Mouse (Mus musculus) testis, adult 2 months (tissue): ENCODE data around the gene Vasp. TPM values are rescaled to one million over a fixed set of nuclear protein-coding genes. Genes with fewer than 3 reads are reported as not detected.

ENCODE experiments used
- H3K27ac ChIP-seq: fragments of 200-500 bp; 2 replicates; pipeline ENCODE4 v1.5.1; 2012; ENCODE audit warnings: low read depth, low read length; ENCODE audit not compliant: control insufficient read depth, insufficient read depth
- H3K27me3 ChIP-seq: fragments of 200-500 bp; 2 replicates; pipeline ENCODE4 v1.6.1; 2012; ENCODE audit warnings: mild to moderate bottlenecking, low read length, moderate library complexity; ENCODE audit not compliant: control insufficient read depth, insufficient read depth
- H3K36me3 ChIP-seq: fragments of 200-500 bp; 2 replicates; pipeline ENCODE4 v1.6.1; 2012; ENCODE audit warnings: mild to moderate bottlenecking, low read length; ENCODE audit not compliant: control insufficient read depth, insufficient read depth
- H3K4me1 ChIP-seq: fragments of 200-500 bp; 2 replicates; pipeline ENCODE4 v1.6.1; 2012; ENCODE audit warnings: low read length; ENCODE audit not compliant: control insufficient read depth, insufficient read depth
- H3K4me3 ChIP-seq: fragments of 200-500 bp; 2 replicates; pipeline ENCODE4 v1.5.1; 2012; ENCODE audit warnings: low read depth, mild to moderate bottlenecking, low read length, moderate library complexity, mixed read lengths; ENCODE audit not compliant: control insufficient read depth
- CTCF ChIP-seq: fragments of 200-500 bp; IDR thresholded peaks from 2 replicates; pipeline ENCODE4 v1.5.1; 2012; ENCODE audit warnings: low read depth, mild to moderate bottlenecking, inconsistent platforms, low read length, moderate library complexity; ENCODE audit not compliant: control insufficient read depth, insufficient read depth, insufficient replicate concordance
- POLR2A ChIP-seq: fragments of 200-500 bp; IDR thresholded peaks from 2 replicates; pipeline ENCODE4 v1.6.1; 2012; ENCODE audit warnings: low read depth, mild to moderate bottlenecking, inconsistent platforms, low read length, moderate library complexity; ENCODE audit not compliant: control insufficient read depth
- polyA plus RNA-seq: library from polyadenylated mRNA; depleted of rRNA; stranded (reverse); fragments of >200 nt; gene quantifications from 2 replicates; pipeline ENCODE4 v1.2.3, GENCODE M21; 2012

The Vasp gene
- polyA plus RNA-seq, 1 experiment, result 42.4 TPM

GRCm38 (mm10) chr7:19265928-19266822 lies 5.4 kb downstream of the Vasp start:
- no peak overlapping the region for H3K27ac ChIP-seq
- no peaks in the 10 kb centered on the region for H3K36me3 ChIP-seq
- no peak overlapping the region for H3K4me3 ChIP-seq

GRCm38 (mm10) chr7:19265147-19265546 lies 6.5 kb downstream of the Vasp start:
- Histone ChIP-seq H3K36me3 (no peaks in the 10 kb centered on the region), H3K27me3 (no peaks in the 10 kb centered on the region), H3K4me3 (no peak overlapping the region), H3K4me1 (peaks cover 4% of the 10 kb centered on the region; the same call in 1 of the 2 replicates), H3K27ac (no peak overlapping the region)
- TF ChIP-seq POLR2A (no peak), CTCF (no peak)

More at GRCm38 (mm10) chr7:19265928-19266822, 5.4 kb downstream of the Vasp start:
- Histone ChIP-seq H3K27me3 (no peaks in the 10 kb centered on the region), H3K4me1 (peaks cover 12% of the 10 kb centered on the region)
- no peak for TF ChIP-seq CTCF
- TF ChIP-seq POLR2A, result no peak

- H3K4me3 ChIP-seq, result peak overlapping the region; percentile 88
- no peaks in the 10 kb centered on the region for H3K27me3 ChIP-seq
- TF ChIP-seq POLR2A (no peak), CTCF (no peak)
- H3K4me1 ChIP-seq, result peaks cover 12% of the 10 kb centered on the region
- H3K36me3 ChIP-seq, result no peaks in the 10 kb centered on the region
- peak overlapping the region; percentile 23; the same call in 1 of the 2 replicates for H3K27ac ChIP-seq
Observed at GRCm38 (mm10) chr7:19258336-19258735, 13.3 kb downstream of the Vasp start.

- peak overlapping the region; percentile 33; the same call in 1 of the 2 replicates for H3K27ac ChIP-seq
- H3K27me3 ChIP-seq, result no peaks in the 10 kb centered on the region
- peaks cover 12% of the 10 kb centered on the region for H3K4me1 ChIP-seq
- peak overlapping the region; percentile 88 for H3K4me3 ChIP-seq
- TF ChIP-seq POLR2A (peak; percentile 50; the same call in 1 of the 2 replicates), CTCF (no peak)
- H3K36me3 ChIP-seq, result no peaks in the 10 kb centered on the region
Observed at GRCm38 (mm10) chr7:19257390-19258022, 14.1 kb downstream of the Vasp start.

GRCm38 (mm10) chr7:19256567-19256966 lies 15.1 kb downstream of the Vasp start:
- Histone ChIP-seq H3K27me3 (no peaks in the 10 kb centered on the region), H3K4me1 (peaks cover 12% of the 10 kb centered on the region), H3K36me3 (no peaks in the 10 kb centered on the region), H3K4me3 (peak overlapping the region; percentile 67), H3K27ac (no peak overlapping the region)
- TF ChIP-seq CTCF, result no peak
- no peak for TF ChIP-seq POLR2A

- peak overlapping the region; percentile 64 for H3K4me3 ChIP-seq
- TF ChIP-seq CTCF (no peak), POLR2A (no peak)
- no peaks in the 10 kb centered on the region for H3K36me3 ChIP-seq
- no peak overlapping the region for H3K27ac ChIP-seq
- no peaks in the 10 kb centered on the region for H3K27me3 ChIP-seq
- H3K4me1 ChIP-seq, result peaks cover 12% of the 10 kb centered on the region
Observed at GRCm38 (mm10) chr7:19255395-19255794, 16.2 kb downstream of the Vasp start.

GRCm38 (mm10) chr7:19253437-19253836 lies 18.2 kb downstream of the Vasp start:
- H3K4me1 ChIP-seq, result peaks cover 11% of the 10 kb centered on the region
- H3K4me3 ChIP-seq, result no peak overlapping the region
- H3K27ac ChIP-seq, result no peak overlapping the region
- no peaks in the 10 kb centered on the region for H3K27me3 ChIP-seq
- no peaks in the 10 kb centered on the region for H3K36me3 ChIP-seq
- TF ChIP-seq CTCF (no peak), POLR2A (no peak)
